Mouse (Mus musculus) megakaryocyte, embryonic 14.5 days (primary cell): ENCODE results near the gene Idh2.

Source experiments
- FLI1 ChIP-seq: IDR thresholded peaks from 2 replicates; pipeline ENCODE4 v1.6.1; 2012; ENCODE audit warnings: low read length, inconsistent platforms, mixed read lengths
- GATA1 ChIP-seq: IDR thresholded peaks from 3 replicates; pipeline ENCODE4 v1.6.1; 2012; ENCODE audit warnings: mixed read lengths, low read length, inconsistent platforms, borderline replicate concordance

DNA sequence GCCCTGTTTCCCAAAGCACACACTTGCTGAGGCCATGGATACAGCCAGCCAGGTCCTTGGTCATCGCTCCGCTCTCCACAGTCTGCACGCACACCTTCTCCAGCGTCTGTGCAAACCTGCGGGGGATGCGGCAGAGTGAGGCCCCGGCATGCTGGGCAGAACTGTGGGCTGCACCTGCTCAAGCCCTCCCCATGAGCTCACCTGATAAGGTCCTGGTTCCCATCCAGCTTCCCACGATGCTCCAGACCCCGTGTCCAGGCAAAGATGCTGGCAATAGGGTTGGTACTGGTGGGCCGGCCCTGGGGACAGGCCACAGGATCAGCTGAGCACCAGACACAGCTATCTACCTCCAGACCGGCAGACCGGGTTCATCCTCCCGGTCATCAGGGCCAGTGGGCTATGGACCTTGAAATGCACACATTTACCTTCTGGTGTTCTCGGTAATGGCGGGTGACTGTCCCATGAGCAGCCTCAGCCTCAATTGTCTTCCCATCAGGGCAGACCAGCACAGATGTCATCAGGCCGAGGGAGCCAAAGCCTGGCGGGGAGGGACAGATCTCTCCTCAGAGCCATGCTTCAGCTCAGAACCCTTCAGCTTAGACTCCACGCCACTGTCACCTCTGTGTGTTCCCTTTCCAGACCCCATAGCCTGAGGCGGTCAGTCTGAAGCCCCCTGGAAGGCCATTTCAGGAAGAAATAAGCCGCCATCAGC is 19.4 kb downstream of the Idh2 start:
- no peak for TF ChIP-seq GATA1
- no peak for TF ChIP-seq FLI1
